Mouse (Mus musculus) testis, postnatal 10 days (tissue): ENCODE measurements around the gene Cflar.
A peak's percentile ranks its signal among the peaks of the same experiment; 100 is the strongest.
"Not testable (repeated sequence)": the region's sequence is repeated elsewhere in the genome, so short reads cannot be mapped to it uniquely, and the experiment has no call there.

ENCODE experiments used
- DNase-seq: peaks from one replicate; pipeline ENCODE4 v3.0.0; 2021; ENCODE audit warnings: low spot score

Gene Cflar

GRCm38 (mm10) chr1:58775361-58775760 lies 64.1 kb downstream of the Cflar start:
- DNase-seq = no peak

GRCm38 (mm10) chr1:58777583-58777982 lies 66.3 kb downstream of the Cflar start:
- no peak for DNase-seq

DNA sequence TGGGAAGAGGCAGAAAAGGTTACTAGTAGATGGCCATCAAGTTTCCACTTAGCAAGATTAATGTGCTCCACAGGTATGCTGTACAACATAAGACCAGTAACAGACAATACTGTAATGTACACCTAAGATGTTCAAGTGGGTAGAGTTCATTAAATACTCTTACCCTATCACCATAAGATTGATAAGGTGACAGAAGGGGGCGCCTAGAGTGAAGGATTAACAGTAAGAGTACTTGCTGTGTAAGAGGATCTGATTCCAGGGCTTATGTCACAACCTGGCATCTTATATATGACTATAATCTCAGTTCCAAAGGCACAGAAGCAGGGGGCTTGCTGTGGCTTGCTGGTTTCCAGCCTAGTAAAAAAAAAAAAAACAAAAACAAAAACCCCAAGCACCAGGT lies 66.9 kb downstream of the Cflar start:
- no peak for DNase-seq

GRCm38 (mm10) chr1:58786276-58786675 lies 75.0 kb downstream of the Cflar start:
- DNase-seq = no peak

GRCm38 (mm10) chr1:58788410-58788809 lies 77.1 kb downstream of the Cflar start:
- no peak for DNase-seq

DNA sequence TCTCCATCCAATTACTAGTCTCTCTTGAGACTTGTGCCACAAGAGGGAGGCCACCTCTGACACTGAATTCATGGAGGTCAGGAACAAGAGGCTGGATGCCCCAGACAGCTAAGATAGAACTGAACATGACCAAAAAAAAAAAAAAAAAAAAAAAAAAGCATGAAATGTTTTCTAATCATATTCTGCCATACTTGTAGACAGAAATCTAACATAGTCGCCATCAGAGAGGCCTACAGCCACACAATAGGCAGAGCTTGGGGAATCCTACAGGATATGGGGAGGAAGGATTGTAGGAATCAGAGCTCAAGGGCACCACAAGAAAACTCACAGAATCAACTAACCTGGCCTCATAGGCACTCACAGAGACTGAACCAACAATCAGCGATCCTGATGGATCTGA lies 83.4 kb downstream of the Cflar start:
- DNase-seq = no peak

DNA sequence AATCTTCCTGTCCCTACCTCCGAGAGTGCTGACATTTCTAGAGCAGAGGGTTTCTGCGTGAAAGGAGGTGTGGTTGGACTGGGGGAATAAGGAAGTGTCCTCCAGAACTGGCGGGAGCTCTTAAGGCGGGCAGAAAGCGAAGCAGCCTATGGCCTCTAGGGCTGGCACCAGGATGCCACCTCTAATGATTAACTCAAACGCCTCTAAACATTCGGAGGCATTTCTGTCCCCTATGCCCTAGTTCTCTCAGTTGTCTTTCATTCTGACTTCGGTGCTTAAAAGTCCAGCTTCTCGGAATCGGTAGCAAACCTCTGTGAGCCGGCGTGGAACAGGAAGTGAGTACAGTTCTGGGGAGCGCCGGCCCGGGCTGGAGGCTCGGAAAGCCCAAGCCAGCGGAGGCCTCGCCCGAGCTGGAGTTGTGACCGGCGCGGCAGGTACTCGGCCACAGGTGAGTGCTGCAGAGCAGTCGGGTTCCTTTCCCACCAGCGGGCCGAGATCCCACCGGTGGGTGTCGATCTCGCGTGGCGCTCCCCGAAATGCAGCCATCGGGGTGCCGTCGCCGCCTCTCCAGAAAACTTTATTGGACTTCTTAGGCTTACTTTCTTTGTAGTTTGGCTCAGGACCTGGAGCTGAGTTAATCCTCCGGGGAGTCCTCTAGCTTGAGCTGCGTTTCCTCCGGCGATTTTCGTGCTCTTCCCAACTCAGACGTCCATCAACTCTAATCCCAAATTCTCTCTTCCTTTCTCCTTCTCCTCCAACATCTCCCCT lies 84.2 kb downstream of the Cflar start, which contains the start of gene Casp8:
Casp8 (plus strand) TSS at position 84 of the 768 bp plus-strand sequence.
- DNase-seq = peak; percentile 64

DNA sequence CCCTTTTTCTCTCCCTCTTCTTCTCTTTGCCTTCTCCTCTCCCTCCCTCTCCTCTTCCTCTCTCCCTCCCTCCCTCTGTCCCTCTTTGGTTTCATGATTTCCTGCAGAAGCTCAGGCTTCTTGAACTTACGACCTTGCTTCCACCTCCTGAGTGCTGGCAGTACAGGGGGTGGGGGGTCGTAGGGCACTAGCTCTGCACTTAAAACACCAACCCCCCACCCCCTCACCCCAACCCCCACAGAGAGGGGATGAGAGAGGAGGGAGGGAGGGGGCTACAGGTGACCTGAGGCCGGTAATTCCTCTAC lies 84.7 kb downstream of the Cflar start:
- no peak for DNase-seq

DNA sequence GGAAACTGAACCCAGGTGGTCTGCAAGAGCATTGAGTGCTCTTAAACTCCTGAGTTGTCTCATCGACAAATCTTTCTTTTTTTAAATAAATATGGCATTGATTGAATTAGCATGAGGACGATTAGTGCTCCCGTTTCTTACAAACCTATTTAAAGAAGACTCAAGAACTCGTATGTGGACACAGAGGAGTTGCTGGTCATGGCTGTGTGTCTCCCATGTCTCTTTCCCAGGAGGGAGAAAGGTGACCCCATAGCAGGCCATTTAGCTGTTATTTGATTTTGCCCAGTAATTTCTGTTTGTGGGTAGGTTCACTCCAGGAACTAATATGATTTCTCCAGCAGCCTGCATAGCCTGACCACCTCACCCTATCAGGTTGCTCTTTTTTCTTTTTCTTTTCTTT lies 85.5 kb downstream of the Cflar start:
- DNase-seq = no peak

- DNase-seq = no peak
Measured at GRCm38 (mm10) chr1:58797370-58797769, 86.1 kb downstream of the Cflar start.

DNA sequence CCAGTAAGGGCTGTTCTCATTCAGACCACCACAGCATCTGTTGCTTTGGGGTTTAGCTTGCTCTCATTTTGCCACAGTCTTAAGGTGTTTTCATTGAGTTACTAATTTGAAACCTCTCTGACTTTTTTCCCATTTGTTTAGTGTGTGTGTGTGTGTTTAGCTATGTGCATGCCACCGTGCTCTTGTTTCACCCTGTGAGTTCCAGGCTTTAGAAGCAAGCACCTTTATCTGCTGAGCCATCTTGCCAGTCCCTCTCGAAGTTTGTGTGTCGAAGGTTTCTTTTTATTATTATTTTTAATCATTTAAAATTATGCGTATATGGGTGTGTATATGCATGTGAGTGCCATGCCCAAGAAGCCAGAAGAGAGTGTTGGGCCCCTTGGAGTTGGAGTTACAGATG lies 87.6 kb downstream of the Cflar start:
- DNase-seq = no peak

DNA sequence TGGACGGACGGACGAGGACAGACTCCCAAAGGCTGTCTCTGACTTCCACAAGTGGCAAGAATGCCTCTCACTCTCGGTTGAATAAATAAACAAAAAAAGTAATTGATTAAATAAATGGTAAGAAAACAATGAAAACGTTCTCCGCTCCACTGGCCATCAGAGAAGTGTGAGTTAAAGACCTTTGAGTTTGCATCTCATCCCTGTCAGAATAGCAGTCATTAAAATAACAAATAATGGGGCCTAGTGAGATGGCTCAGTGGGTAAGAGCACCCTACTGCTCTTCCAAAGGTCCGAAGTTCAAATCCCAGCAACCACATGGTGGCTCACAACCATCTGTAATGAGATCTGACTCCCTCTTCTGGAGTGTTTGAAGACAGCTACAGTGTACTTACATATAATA lies 89.3 kb downstream of the Cflar start:
- not testable (repeated sequence) for DNase-seq

DNA sequence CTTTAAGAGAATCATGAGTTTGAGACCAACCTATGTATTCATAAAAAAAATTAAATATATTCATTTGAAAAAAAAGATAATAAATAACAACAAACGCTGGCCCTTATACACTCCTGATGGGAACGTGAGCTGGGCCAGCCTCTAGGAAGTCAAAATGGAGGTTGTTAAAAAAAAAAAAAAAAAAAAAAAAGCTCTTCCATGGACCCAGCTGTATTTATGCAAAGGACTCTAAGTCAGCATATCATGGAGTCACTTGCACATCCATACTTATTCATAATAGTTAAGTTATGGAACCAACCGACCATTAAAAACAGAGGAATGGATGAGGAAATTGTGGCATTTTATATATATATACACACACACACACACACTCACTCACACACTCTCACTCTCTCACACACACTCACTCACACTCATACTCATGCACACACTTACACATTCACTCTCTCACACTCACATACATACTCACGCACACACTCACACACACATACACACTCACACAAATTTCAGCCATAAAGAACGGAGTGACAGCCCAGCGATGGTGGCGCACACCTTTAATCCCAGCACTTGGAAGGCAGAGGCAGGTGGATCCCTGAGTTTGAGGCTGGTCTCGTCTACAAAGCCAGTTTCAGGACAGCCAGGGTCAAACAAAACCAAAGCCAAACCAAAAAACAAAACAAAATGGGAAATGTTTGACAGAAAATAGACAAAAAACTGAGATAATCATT lies 90.4 kb downstream of the Cflar start:
- no peak for DNase-seq

DNA sequence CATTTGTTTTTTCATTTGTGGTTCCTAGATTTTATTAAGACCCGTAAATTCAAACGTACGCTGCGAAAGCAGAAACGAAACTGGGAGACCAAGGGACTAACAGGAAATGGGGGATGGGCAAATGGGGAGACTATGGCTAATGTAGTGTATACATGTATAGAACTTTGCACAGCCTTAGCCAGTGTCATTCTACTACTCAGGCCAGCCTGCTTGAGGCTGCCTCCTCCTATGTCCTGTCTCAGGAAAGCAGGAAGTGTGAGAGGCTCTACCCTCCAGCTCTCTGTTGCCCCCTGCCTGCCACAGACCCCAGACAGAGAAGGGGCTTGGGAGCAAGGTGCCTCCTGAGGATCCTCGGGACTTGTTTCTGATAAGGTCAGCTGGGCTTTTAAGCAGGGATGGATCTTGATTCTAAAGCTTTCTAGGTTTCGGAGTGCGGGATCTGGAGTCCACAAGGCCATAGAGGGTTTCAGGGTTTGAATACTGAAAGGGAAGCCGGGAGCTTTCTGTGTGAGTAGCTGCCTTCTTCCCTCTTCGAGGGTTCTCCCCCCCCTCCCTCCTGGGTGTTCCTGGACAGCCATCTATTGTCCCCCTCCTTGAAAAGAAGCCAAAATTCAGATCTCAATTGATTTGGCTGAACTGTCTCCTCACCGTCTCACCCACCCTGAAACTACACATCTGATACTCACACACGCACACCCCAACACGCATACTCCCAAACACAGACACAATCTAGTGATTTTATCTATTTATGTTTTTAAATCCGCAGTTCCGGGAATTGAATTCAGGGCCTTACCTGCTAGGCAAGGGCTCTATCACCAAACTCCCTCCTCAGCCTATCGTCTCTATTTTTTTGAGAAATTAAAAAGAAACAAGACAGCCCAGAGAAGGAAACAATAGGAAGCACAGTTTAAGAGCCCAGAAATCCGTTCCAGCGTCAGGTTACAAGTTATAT lies 91.3 kb downstream of the Cflar start:
- DNase-seq = peak; percentile 62

DNA sequence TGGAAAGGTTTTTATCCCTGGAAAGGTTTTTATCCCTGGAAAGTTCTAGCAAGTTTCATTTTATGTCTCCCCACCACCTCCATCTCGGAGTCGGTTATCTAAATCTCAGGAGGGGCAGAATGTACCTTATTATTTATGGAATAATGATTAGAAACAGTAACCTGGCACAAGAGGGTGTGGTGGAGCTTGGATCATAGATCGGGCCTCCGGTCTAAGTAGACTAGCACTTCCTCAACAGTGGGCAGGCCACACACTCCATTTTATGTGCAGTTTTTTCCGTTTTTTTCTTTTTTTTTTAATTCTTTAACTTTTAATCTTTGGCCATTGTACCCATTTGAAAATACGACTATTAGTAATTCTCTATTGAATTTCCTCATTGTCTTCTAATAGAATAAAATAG lies 92.2 kb downstream of the Cflar start:
- no peak for DNase-seq

DNA sequence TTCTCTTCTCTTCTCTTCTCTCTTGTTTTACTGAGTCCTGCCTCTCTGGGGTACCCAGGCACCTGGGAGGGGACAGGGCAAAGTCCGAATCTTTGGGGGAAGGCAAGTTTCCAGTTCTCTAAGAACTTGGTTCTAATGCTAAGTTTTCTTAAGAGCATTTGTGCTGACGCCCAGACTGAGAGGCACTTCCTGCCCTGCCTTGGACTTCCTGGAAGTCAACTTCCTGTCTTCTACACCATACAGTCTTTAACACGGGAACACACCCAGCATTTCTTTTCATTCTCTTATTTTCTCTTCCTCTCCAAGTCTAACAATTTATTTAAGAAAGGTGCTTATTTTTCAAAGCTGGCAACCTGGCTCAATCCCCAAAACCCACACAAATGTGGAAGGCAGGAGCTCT lies 95.3 kb downstream of the Cflar start:
- no peak for DNase-seq
